Mouse (Mus musculus) frontal cortex, postnatal 25 days (tissue): ENCODE results near the gene Ddit4.
"Not testable (repeated sequence)": the region's sequence is repeated elsewhere in the genome, so short reads cannot be mapped to it uniquely, and the experiment has no call there.

Source experiments
- DNase-seq, 2 experiments: peaks; one replicate each; pipeline ENCODE4 v3.0.0; 2022; ENCODE audit warnings: low spot score in 2 of 2

The Ddit4 gene

GRCm38 (mm10) chr10:59951211-59952151, at the start of gene Ddit4:
TSS of gene Ddit4 (minus strand) at chr10:59951834.
- DNase-seq, result peak; percentile 99 to 100

- no peak for DNase-seq
Observed at GRCm38 (mm10) chr10:59999057-59999456, 47.4 kb upstream of the Ddit4 start.

DNA sequence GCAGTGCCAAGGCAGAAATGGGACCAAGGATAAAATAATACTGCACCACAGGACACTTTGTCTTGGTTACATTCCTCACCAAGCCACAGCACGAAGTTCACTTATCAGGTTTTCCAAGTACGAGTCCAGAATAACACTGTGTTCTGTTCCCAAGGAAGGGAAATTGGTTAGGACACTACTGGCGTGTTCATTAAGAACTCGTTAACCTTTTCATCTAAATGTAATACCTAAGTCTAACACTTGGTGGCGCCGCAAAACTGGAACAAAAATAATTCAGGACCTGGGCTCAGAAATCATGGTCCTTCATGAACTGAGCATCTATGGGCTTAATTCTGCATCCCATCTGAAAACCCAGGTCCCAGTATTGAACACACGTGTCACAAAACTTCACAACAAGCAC, 46.0 kb upstream of the Ddit4 start:
- DNase-seq, result no peak

- DNase-seq, result no peak
Observed at GRCm38 (mm10) chr10:59995889-59996288, 44.3 kb upstream of the Ddit4 start.

DNA sequence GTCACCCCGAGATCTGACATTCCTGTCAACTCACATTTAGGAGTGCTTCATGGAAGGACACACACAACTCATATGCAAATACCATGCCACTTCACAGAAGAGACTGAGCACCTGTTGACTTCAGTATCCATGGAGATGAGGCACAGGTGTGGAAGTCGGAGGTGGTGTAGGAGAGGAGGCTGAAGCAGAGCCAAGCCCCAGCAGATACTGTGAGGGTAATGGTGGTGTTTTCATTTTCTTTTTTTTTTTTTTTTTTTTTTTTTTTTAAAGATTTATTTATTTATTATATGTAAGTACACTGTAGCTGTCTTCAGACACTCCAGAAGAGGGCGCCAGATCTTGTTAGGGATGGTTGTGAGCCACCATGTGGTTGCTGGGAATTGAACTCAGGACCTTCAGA, 42.2 kb upstream of the Ddit4 start:
- DNase-seq, result not testable (repeated sequence)

DNA sequence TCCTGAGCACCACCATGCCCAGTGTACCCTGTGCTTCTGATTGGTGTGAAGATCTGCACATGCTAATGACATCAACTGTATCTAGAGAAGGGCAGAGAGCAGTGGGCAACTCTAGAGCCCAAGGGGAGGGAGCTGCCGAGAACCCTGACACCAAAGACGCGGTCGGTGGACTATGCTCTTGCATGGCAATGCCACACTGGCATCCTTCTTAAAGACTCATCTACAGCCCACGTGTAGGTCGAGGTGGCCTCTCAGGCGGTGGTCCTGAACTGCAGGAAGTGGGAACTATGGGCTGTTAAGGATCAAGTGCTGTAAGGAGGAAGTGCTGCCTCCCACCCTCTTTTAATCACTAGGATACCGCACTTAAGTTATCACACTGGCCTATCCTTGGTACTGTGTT, 40.4 kb upstream of the Ddit4 start:
- no peak for DNase-seq

DNA sequence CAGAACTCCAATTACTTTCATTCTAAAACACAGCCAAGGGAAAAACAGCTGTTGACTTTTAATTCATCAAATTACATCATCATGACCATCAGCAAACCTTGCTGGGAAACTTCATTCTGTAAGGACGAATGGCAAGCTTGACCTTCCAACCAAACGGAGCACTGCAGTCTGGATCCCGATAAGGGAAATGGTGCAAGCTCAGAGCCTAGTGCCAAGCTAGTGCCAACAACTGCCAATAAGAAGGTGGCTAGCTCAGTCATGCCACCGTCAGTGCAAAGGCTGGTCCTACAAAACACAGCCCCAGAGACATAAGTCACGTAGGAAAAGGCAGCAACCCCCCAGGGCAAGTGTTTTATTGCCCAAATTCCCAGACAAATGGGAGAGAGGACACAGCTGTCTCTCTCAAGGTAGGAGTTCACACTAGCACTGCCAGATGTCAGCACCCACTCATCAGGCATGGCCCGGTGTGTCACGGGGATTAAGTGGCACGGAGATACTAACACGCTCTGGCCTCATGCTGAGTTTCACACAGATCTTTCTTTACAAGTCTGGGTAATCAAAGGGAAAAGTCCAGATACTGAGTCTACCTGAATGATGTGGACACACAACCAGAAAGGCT, 39.7 kb upstream of the Ddit4 start:
- no peak for DNase-seq

DNA sequence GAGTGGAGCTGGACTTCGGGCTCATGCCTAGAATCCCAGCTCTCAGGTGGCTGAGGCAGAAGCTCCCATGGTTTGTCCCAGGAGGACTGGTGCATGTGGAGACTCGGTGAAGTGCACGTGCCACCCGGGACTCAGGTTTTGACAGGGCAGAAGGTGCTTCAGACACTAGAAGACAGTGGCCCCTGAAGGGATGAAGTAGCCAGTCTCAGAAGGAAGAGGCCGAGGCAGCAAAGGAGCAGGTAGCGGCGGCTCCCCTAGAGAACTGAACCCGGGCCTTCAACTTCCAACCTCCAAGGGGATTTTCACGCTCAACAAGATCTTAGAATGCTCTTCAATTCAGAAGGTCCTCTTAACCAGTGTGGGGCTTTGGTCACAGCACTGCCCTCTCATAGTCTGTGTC, 38.8 kb upstream of the Ddit4 start:
- no peak for DNase-seq

- no peak for DNase-seq
Observed at GRCm38 (mm10) chr10:59988036-59988435, 36.4 kb upstream of the Ddit4 start.

DNA sequence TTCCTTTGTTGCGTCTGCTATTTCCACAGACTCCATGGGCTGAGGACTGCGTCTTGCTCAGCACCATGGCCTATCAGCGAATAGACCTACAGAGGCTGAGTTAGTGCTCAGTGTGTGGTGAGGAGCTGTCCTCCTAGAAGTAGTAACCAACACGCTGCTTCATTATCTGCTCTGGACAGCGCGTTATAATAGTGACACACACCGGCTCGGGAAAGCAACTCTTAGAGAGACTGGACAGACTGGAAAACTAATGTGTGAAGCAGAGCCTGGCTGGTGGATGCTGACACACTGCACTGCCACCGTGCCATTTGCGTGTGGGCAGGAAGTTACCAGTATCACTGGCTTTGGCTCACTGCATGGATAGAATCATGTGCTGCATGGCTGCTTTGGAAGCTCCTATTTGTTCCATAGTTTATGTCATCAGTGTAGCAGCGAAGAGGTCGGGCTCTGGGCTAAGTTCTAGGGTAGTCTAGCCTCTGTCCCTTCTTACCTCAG, 30.8 kb upstream of the Ddit4 start:
- DNase-seq, result no peak

DNA sequence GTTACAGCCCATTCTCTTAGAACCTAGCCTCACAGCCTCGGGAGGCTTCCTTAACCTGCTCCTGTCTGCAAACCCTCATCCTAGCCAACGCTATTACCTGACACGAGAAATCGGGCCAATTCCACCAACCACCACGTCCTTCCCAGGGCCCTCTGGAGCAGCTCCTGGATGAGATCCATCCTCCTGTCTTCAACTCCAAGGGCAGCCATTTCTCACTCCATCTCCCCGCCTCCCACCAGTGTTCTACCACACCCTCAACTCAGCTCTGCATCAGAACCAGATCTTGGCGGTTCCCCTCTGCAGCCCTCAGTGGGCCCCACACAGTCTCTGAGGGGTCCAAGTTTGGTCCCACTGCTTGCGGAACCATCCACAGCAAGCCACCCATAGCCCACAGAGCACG, 30.2 kb upstream of the Ddit4 start:
- DNase-seq, result no peak

GRCm38 (mm10) chr10:59981336-59981735, 29.7 kb upstream of the Ddit4 start:
- no peak for DNase-seq

GRCm38 (mm10) chr10:59980815-59981244, 29.2 kb upstream of the Ddit4 start:
- no peak for DNase-seq

GRCm38 (mm10) chr10:59978873-59979743, 27.5 kb upstream of the Ddit4 start:
- no peak for DNase-seq

GRCm38 (mm10) chr10:59978401-59978800, 26.8 kb upstream of the Ddit4 start:
- DNase-seq, result no peak

GRCm38 (mm10) chr10:59977715-59978343, 26.2 kb upstream of the Ddit4 start:
- no peak for DNase-seq

DNA sequence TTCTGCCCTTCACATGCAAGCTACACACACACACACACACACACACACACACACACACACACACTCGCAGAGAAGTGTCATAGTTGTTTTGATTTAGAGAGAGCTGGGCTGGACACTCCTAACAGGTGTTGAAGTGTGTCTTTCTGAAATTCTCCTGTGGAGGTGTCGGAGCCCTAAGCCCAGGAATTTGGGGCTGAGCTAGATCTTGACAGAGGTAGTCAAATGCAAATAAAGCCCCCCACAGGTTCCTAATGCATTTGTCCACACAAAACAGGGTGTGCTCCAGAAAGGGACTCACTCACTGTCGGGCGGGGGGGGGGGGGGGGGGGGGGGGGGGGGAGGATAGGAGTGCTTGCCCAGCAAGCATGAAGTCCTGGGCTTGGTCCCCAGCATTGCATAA, 25.5 kb upstream of the Ddit4 start:
- DNase-seq, result no peak

GRCm38 (mm10) chr10:59974786-59975185, 23.2 kb upstream of the Ddit4 start:
- no peak for DNase-seq

- no peak for DNase-seq
Observed at GRCm38 (mm10) chr10:59974191-59974664, 22.6 kb upstream of the Ddit4 start.

GRCm38 (mm10) chr10:59973400-59973799, 21.8 kb upstream of the Ddit4 start:
- no peak for DNase-seq

DNA sequence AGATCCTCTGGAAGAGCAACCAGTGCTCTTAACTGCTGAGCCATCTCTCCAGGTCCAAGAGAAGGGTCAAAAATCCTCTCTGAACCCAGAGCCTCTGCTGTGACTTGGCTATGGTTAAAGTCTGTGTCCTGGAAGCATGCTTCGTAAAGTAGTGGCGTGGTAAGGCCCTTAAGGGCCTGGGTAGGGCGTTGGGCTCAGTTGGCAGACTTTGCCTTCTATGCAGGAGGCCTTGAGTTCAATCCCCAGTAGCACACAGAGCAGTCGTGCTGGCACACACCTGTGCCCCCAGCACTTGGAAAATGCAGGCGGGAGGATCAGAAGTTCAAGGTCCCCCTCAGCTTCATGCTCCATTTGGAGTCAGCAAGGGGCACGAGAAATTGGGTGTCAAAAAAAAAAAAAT, 21.4 kb upstream of the Ddit4 start:
- no peak for DNase-seq
